Mouse (Mus musculus) cerebellum, postnatal 36 days (tissue): ENCODE measurements around the gene Adgrg1.
"Not testable (repeated sequence)": the region's sequence is repeated elsewhere in the genome, so short reads cannot be mapped to it uniquely, and the experiment has no call there.

ENCODE experiments used
- DNase-seq, 2 experiments: peaks; one replicate each; pipeline ENCODE4 v3.0.0; 2021 to 2022; ENCODE audit warnings: mixed read lengths in 2 of 2

Adgrg1 gene

GRCm38 (mm10) chr8:94996899-94997856 is 22.6 kb downstream of the Adgrg1 start:
- DNase-seq: no peak

- DNase-seq: no peak
These were observed 23.3 kb downstream of the Adgrg1 start for GRCm38 (mm10) chr8:94997857-94998243.

- no peak for DNase-seq
These were observed 23.9 kb downstream of the Adgrg1 start for GRCm38 (mm10) chr8:94998431-94998830.

GRCm38 (mm10) chr8:94999004-94999403 is 24.5 kb downstream of the Adgrg1 start:
- no peak for DNase-seq

- no peak for DNase-seq
These were observed 25.4 kb downstream of the Adgrg1 start for GRCm38 (mm10) chr8:94999956-95000355.

GRCm38 (mm10) chr8:95000684-95001083 is 26.1 kb downstream of the Adgrg1 start:
- no peak for DNase-seq

GRCm38 (mm10) chr8:95001165-95001564 is 26.6 kb downstream of the Adgrg1 start:
- DNase-seq: no peak

GRCm38 (mm10) chr8:95001655-95002054 is 27.1 kb downstream of the Adgrg1 start:
- peak; percentile 75 to 78 for DNase-seq

- peak in 1 of 2 experiments; percentile 26 for DNase-seq
These were observed 27.6 kb downstream of the Adgrg1 start for GRCm38 (mm10) chr8:95002089-95002655.

GRCm38 (mm10) chr8:95012442-95012919 is 37.9 kb downstream of the Adgrg1 start:
- DNase-seq: no peak

- no peak for DNase-seq
These were observed 41.3 kb downstream of the Adgrg1 start for GRCm38 (mm10) chr8:95015866-95016265.

- DNase-seq: no peak
These were observed 42.1 kb downstream of the Adgrg1 start for GRCm38 (mm10) chr8:95016684-95017083.

- DNase-seq: no peak
These were observed 42.9 kb downstream of the Adgrg1 start, which contains the start of gene Adgrg3 for GRCm38 (mm10) chr8:95017451-95017850. Gene Adgrg3, plus strand, starts transcription at chr8:95017692.

- DNase-seq: no peak
These were observed 43.6 kb downstream of the Adgrg1 start for GRCm38 (mm10) chr8:95017969-95018635.

- DNase-seq: no peak
These were observed 45.8 kb downstream of the Adgrg1 start for GRCm38 (mm10) chr8:95020293-95020777.

GRCm38 (mm10) chr8:95020821-95021220 is 46.3 kb downstream of the Adgrg1 start:
- DNase-seq: no peak

- no peak for DNase-seq
These were observed 48.6 kb downstream of the Adgrg1 start for GRCm38 (mm10) chr8:95023201-95023600.

- no peak for DNase-seq
These were observed 49.8 kb downstream of the Adgrg1 start for GRCm38 (mm10) chr8:95024387-95024786.

- peak in 1 of 2 experiments; percentile 13 for DNase-seq
These were observed 50.9 kb downstream of the Adgrg1 start for GRCm38 (mm10) chr8:95025421-95025820.

GRCm38 (mm10) chr8:95028391-95028790 is 53.8 kb downstream of the Adgrg1 start:
- not testable (repeated sequence) for DNase-seq

GRCm38 (mm10) chr8:95037106-95037925 is 62.8 kb downstream of the Adgrg1 start:
- DNase-seq: no peak
